Mouse (Mus musculus): Measurements from ENCODE around the gene Pcgf2.

DNA sequence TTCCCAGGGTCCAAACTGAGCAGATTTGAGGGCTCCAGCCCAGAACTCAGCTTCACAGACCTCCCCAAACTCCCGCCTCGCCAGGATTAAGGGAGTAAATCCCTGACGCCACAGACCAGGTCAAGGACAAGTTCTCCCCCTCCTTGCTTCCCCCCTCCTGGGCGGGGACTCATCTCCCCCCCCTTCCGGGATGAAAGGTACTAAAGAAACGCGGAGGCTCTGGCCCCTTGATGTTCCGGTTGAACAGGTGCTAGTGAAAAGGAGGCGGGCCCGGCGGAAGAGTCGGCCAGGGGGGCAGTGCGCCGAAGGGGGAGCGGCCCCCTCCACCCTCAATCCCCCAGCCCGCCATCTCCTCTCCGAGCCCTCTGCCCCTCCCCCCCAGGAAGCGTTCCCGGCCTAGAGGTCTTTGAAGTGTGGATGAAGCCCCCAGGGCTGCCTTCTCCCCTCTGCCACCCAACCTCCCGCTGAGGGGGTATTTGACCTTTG, 38.6 kb downstream of the Pcgf2 start:
- TF ChIP-seq CTCF (IDR thresholded peaks at IDR 0.05; ENCODE audit: insufficient read depth, low read length) (no peak), POLR2A (IDR thresholded peaks at IDR 0.05; ENCODE audit: borderline replicate concordance, extremely low read depth, low read depth, low read length) (peak; percentile 36; the same call in 1 of the 2 replicates)
